Mouse (Mus musculus) fat pad, adult 2 months (tissue): ENCODE results near the gene Tmem126b.

Experiments
- DNase-seq: peaks from one replicate; pipeline ENCODE4 v3.0.0-alpha.2; 2011; ENCODE audit warnings: low read depth, low spot score; ENCODE audit errors: extremely low read depth

Tmem126b gene

DNA sequence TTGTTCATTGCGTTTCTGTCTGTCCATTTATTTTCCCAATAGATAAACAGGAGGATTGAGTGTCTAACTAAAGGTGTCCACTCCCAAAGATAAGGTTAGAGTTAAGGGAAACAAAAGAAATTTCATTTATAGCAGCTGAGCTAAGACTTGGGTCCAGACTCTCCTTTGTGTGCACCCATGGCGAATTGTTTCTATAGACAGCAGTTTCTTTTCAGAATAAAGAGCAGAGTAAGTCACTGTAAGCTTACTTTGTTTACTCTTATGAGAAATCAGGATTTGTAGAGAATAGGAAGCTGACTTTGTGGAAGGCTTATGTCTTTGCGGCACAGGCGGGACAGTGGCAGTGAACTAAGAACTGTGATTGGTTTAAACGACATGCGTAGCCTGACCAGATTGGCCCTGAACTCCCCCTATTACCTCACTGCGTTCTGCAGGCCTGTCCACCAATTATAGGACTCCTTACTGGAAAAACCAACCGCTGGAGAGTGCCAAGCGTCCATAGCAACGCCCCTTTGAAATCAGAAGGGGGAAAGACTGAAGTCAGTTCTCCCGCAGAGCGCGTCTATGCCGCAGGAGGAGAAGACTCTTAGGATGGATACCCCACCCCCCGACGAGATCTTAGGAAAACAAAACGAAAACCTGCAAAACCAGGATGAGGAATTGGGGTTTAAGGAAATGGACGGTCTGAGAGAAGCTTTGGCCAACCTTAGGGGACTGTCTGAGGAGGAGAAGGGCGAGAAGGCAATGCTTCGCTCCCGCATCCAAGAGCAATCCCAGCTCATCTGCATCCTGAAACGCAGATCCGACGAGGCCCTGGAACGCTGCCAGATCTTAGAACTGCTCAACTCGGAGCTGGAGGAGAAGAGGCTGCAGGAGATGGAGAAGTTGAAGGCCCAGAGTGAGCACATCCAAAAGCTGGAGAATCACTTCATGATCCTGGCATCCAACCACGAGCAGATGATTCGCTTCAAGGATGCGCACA lies 49.5 kb downstream of the Tmem126b start, which contains the start of gene Ccdc89:
Gene Ccdc89 (plus strand): TSS at position 558 of the 982 bp plus-strand sequence.
- peak; percentile 42 for DNase-seq
